8 mouse cellular contexts compared by ENCODE assay signal in the genomic region with DNA sequence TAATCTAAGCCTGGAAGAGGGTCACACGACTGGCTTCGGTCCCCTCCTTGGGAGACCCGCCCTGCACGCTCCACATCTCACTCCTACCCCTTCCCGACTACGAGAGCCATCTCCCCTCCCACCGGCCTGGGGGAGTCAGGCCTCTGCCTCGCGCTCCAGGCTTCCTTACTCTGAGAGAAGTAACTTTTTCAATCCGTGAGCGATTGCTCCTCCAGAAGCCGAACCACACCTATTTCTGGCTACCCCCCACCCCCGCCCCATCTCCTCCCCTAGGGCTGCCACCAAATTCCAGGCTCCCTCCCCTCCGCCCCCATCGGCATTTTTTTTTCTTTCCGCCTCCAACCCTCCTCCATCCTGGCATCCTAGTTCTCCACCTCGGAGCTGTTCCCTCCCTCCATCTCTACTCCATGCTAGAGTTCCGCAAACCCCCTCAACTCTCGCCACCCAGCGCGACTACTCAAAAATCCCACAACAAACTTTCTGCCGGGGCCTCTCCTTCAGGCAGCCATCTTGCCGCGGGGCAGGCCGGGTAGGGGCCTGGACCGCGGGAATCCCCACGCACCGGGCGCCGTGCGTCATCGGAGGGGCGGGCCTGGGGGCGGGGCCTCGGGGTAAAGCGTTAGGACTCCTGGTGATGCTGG. TPM values are rescaled to one million over a fixed set of nuclear protein-coding genes. Genes with fewer than 3 reads are reported as not detected.
DNase-seq lines count a peak whose midpoint lies in the region; ATAC-seq lines count a peak whose summit lies in the region.

Gene Tjap1 (minus strand): TSS at position 544 of the 641 bp plus-strand sequence.

- H3K27ac ChIP-seq in hindbrain, embryonic 12.5 days, result peak within 1 kb of the TSS; percentile 58

- peak within 1 kb of the TSS; percentile 94 for H3K4me2 ChIP-seq in hindbrain, embryonic 12.5 days (replicated peaks)

- H3K27me3 ChIP-seq in hindbrain, embryonic 12.5 days, result no peaks in the 10 kb centered on the region

- H3K4me3 ChIP-seq in hindbrain, embryonic 12.5 days, result peak within 1 kb of the TSS; percentile 65

- H3K9ac ChIP-seq in hindbrain, embryonic 12.5 days, result peak within 1 kb of the TSS; percentile 77

- H3K36me3 ChIP-seq in hindbrain, embryonic 12.5 days, result peaks cover 19% of the 10 kb centered on the region

- H3K9me3 ChIP-seq in hindbrain, embryonic 12.5 days (replicated peaks), result no peaks in the 10 kb centered on the region

- DNase-seq in WW6 (ENCODE audit: low read depth, low spot score), result peak; percentile 63
- DNase-seq in cerebellum, postnatal 14 days, result peak; percentile 90 to 93
- peak; percentile 61 to 75 for DNase-seq in frontal cortex, postnatal 14 days (ENCODE audit: low spot score in 2 of 2)
- DNase-seq in layer of hippocampus, postnatal 25 days (ENCODE audit: extremely low spot score in 1 of 2, low spot score in 1 of 2), result peak; percentile 73 to 78
- DNase-seq in lung, postnatal 4 days, result peak; percentile 90 to 91
- peak; percentile 93 for DNase-seq in retina, postnatal 1 day
- peak; percentile 77 to 80 for DNase-seq in urinary bladder, adult 18-20 months (ENCODE audit: low spot score in 2 of 2)

- peak; percentile 96 for ATAC-seq in hindbrain, embryonic 12.5 days (ENCODE audit: low FRiP score)

- under 1% methylated on average over 36 of the region's 37 CpGs for whole genome bisulfite sequencing in hindbrain, embryonic 12.5 days

- H3K4me1 ChIP-seq in hindbrain, embryonic 12.5 days, result peaks cover 23% of the 10 kb centered on the region

RNA-seq across cellular contexts. Expression of gene Tjap1, which starts in this region (rescaled TPM):
- 50.0 and 54.1 TPM in 2 replicates for polyA plus RNA-seq in hindbrain, embryonic 12.5 days (2016; fragmentation: Nextera tagmentation; extraction: Ambion mirVana)
- 10 to 100 TPM; 47.6 to 49.6 TPM for total RNA-seq in layer of hippocampus, postnatal 25 days (2021)

Comparison
In these comparisons a context has a peak if more than half of its experiments do, and no peak if none do; other contexts are left out.
1. Peak in every context shown above with its lines: DNase-seq, ATAC-seq, H3K4me3 ChIP-seq and H3K27ac ChIP-seq.